In genomic region chr8:123024226-123024625, GRCm38 (mm10) we compare ENCODE assay signal across 21 mouse cellular contexts.
"Had no signal": no experiment of that assay in that cellular context is flagged by ENCODE, and none has a peak within 500 bp of the region (broad histone marks: within the 10 kb centered on the region; RNA-seq: fewer than 3 reads in every experiment).

No protein-coding gene starts in this region.

- H3K9me3 ChIP-seq: lung, embryonic 15.5 days; megakaryocyte, embryonic 14.5 days; midbrain, embryonic 13.5 days; midbrain, embryonic 15.5 days; neural tube, embryonic 13.5 days; neural tube, embryonic 15.5 days had no signal

- H3K4me3 ChIP-seq: lung, embryonic 15.5 days; megakaryocyte, embryonic 14.5 days; midbrain, embryonic 13.5 days; midbrain, embryonic 15.5 days; myocyte; neural tube, embryonic 13.5 days; neural tube, embryonic 15.5 days had no signal

- ATAC-seq: lung, postnatal 0 days; midbrain, embryonic 13.5 days; midbrain, embryonic 15.5 days had no signal

- H3K9ac ChIP-seq: lung, embryonic 15.5 days; midbrain, embryonic 13.5 days; midbrain, embryonic 15.5 days; neural tube, embryonic 13.5 days; neural tube, embryonic 15.5 days had no signal

- H3K4me2 ChIP-seq: lung, embryonic 15.5 days; midbrain, embryonic 11.5 days; midbrain, embryonic 13.5 days; midbrain, embryonic 15.5 days; neural tube, embryonic 13.5 days; neural tube, embryonic 15.5 days had no signal

- H3K27me3 ChIP-seq: lung, embryonic 15.5 days; megakaryocyte, embryonic 14.5 days; midbrain, embryonic 13.5 days; midbrain, embryonic 15.5 days; neural tube, embryonic 13.5 days; neural tube, embryonic 15.5 days had no signal

- DNase-seq: lung, adult 18-20 months; lung, postnatal 14 days; lung, postnatal 36 days; retina, postnatal 1 day; right cerebral cortex, adult 18-20 months; right cerebral cortex, postnatal 25 days; right cerebral cortex, postnatal 4 days; spleen, adult 18-20 months; thymus, adult 18-20 months; thymus, postnatal 14 days; thymus, postnatal 36 days had no signal

- H3K36me3 ChIP-seq: lung, embryonic 15.5 days; midbrain, embryonic 13.5 days; midbrain, embryonic 15.5 days; neural tube, embryonic 13.5 days; neural tube, embryonic 15.5 days had no signal

- H3K27ac ChIP-seq: lung, embryonic 15.5 days; macrophage; midbrain, embryonic 13.5 days; midbrain, embryonic 15.5 days; neural tube, embryonic 13.5 days; neural tube, embryonic 15.5 days had no signal
